Mouse (Mus musculus) granulocyte monocyte progenitor cell, adult 5-6 weeks (primary cell): ENCODE data around the gene Ten1. TPM values are rescaled to one million over a fixed set of nuclear protein-coding genes. Genes with fewer than 3 reads are reported as not detected.

Source experiments
- total RNA-seq, 2 experiments: library from RNA; stranded (forward) in 1 of 2; stranded (reverse) in 1 of 2; fragments of 200-712, 200-1000 nt in 1 of 2; fragments of >200 nt in 1 of 2; fragmentation: Nextera tagmentation in 1 of 2; gene quantifications; 2 replicates each; pipeline ENCODE4 v1.2.3; 2014 to 2017

Gene Ten1
- total RNA-seq, 2 experiments from 2014 or later, result 31.9 to 106 TPM

Other genes starting within 250 kb of the Ten1 start
- gene Itgb4, start 224.1 kb upstream of the Ten1 start, total RNA-seq (2014; fragmentation: Nextera tagmentation), result not detected in 2 replicates
- gene Itgb4, start 224.1 kb upstream of the Ten1 start, total RNA-seq (2017), result not detected in 2 replicates
- gene Galk1, start 186.1 kb upstream of the Ten1 start, total RNA-seq (2014; fragmentation: Nextera tagmentation), result 36.7 and 62.2 TPM in 2 replicates
- 41.3 and 52.3 TPM in 2 replicates for gene Galk1, start 186.1 kb upstream of the Ten1 start, total RNA-seq (2017)
- gene H3f3b, start 170.9 kb upstream of the Ten1 start, total RNA-seq (2014; fragmentation: Nextera tagmentation), result 447 and 460 TPM in 2 replicates
- gene H3f3b, start 170.9 kb upstream of the Ten1 start, total RNA-seq (2017), result 931 and 1,017 TPM in 2 replicates
- 25.4 and 40.0 TPM in 2 replicates for gene Unk, start 168.5 kb upstream of the Ten1 start, total RNA-seq (2014; fragmentation: Nextera tagmentation)
- gene Unk, start 168.5 kb upstream of the Ten1 start, total RNA-seq (2017), result 15.2 and 19.9 TPM in 2 replicates
- gene Unc13d, start 120.9 kb upstream of the Ten1 start, total RNA-seq (2014; fragmentation: Nextera tagmentation), result 19.1 and 26.7 TPM in 2 replicates
- 18.2 and 21.1 TPM in 2 replicates for gene Unc13d, start 120.9 kb upstream of the Ten1 start, total RNA-seq (2017)
- 83.3 and 96.6 TPM in 2 replicates for gene Wbp2, start 111.9 kb upstream of the Ten1 start, total RNA-seq (2014; fragmentation: Nextera tagmentation)
- 13.6 and 17.3 TPM in 2 replicates for gene Wbp2, start 111.9 kb upstream of the Ten1 start, total RNA-seq (2017)
- 1.9 TPM in 1 of 2 replicates, not detected in the other for gene Trim47, start 71.6 kb upstream of the Ten1 start, total RNA-seq (2014; fragmentation: Nextera tagmentation)
- 3.1 TPM in 1 of 2 replicates, not detected in the other for gene Trim47, start 71.6 kb upstream of the Ten1 start, total RNA-seq (2017)
- gene Trim65, start 67.7 kb upstream of the Ten1 start, total RNA-seq (2014; fragmentation: Nextera tagmentation), result 11.6 and 18.1 TPM in 2 replicates
- gene Trim65, start 67.7 kb upstream of the Ten1 start, total RNA-seq (2017), result 3.7 and 7.0 TPM in 2 replicates
- 52.1 and 60.1 TPM in 2 replicates for gene Mrpl38, start 60.0 kb upstream of the Ten1 start, total RNA-seq (2014; fragmentation: Nextera tagmentation)
- 22.8 and 29.6 TPM in 2 replicates for gene Mrpl38, start 60.0 kb upstream of the Ten1 start, total RNA-seq (2017)
- 14.1 and 22.2 TPM in 2 replicates for gene Fbf1, start 30.7 kb upstream of the Ten1 start, total RNA-seq (2014; fragmentation: Nextera tagmentation)
- 15.3 and 22.8 TPM in 2 replicates for gene Fbf1, start 30.7 kb upstream of the Ten1 start, total RNA-seq (2017)
- gene Acox1, start 190 bp downstream of the Ten1 start, total RNA-seq (2014; fragmentation: Nextera tagmentation), result 23.6 and 29.4 TPM in 2 replicates
- gene Acox1, start 190 bp downstream of the Ten1 start, total RNA-seq (2017), result 15.0 and 16.0 TPM in 2 replicates
- 0.13 and 0.58 TPM in 2 replicates for gene Evpl, start 39.2 kb downstream of the Ten1 start, total RNA-seq (2014; fragmentation: Nextera tagmentation)
- gene Evpl, start 39.2 kb downstream of the Ten1 start, total RNA-seq (2017), result 1.5 and 1.7 TPM in 2 replicates
- gene Srp68, start 75.4 kb downstream of the Ten1 start, total RNA-seq (2014; fragmentation: Nextera tagmentation), result 104 and 123 TPM in 2 replicates
- 75.2 and 75.7 TPM in 2 replicates for gene Srp68, start 75.4 kb downstream of the Ten1 start, total RNA-seq (2017)
- not detected in 2 replicates for gene Galr2, start 82.1 kb downstream of the Ten1 start, total RNA-seq (2014; fragmentation: Nextera tagmentation)
- 0.09 TPM in 1 of 2 replicates, not detected in the other for gene Galr2, start 82.1 kb downstream of the Ten1 start, total RNA-seq (2017)
- gene Exoc7, start 108.4 kb downstream of the Ten1 start, total RNA-seq (2014; fragmentation: Nextera tagmentation), result 23.0 and 45.3 TPM in 2 replicates
- 30.1 and 36.6 TPM in 2 replicates for gene Exoc7, start 108.4 kb downstream of the Ten1 start, total RNA-seq (2017)
- not detected in 2 replicates for gene Foxj1, start 136.5 kb downstream of the Ten1 start, total RNA-seq (2014; fragmentation: Nextera tagmentation)
- not detected in 2 replicates for gene Foxj1, start 136.5 kb downstream of the Ten1 start, total RNA-seq (2017)
- 13.9 and 19.5 TPM in 2 replicates for gene Rnf157, start 214.2 kb downstream of the Ten1 start, total RNA-seq (2014; fragmentation: Nextera tagmentation)
- 5.9 and 7.5 TPM in 2 replicates for gene Rnf157, start 214.2 kb downstream of the Ten1 start, total RNA-seq (2017)
- 49.9 and 62.5 TPM in 2 replicates for gene Ubald2, start 235.2 kb downstream of the Ten1 start, total RNA-seq (2014; fragmentation: Nextera tagmentation)
- 45.8 and 46.4 TPM in 2 replicates for gene Ubald2, start 235.2 kb downstream of the Ten1 start, total RNA-seq (2017)